Mouse (Mus musculus): ENCODE results near the gene Arhgef16. TPM values are rescaled to one million over a fixed set of nuclear protein-coding genes. Genes with fewer than 3 reads are reported as not detected.

The Arhgef16 gene
- polyA plus RNA-seq, 1 experiment, result 0.21 TPM

DNA sequence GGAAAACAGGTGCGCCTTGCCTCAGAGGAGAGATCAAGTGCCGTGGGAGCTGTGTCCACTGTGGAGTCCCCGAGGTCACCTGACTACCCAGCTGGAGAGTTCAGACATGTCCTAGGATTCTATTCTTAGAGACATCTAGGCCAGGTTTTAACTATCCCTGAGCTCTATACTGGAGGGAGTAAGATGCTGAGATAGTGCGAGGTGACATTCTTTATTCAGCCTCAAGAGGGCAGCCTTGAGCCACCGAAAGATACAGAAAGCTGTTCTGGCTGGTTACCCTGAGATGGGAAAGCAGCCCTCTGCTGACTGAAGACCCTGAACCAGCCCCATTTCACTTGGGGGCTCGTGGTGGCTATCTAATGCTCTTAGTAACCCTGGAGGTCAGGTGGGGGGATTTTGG, 27.4 kb upstream of the Arhgef16 start:
- Histone ChIP-seq H3K4me1 (ENCODE audit: control insufficient read depth, insufficient read depth, low read length) (no peaks in the 10 kb centered on the region), H3K4me3 (ENCODE audit: insufficient read depth, low read length) (no peak overlapping the region), H3K27ac (ENCODE audit: insufficient read depth, low read length) (no peak overlapping the region)
- TF ChIP-seq POLR2A (IDR thresholded peaks at IDR 0.05; ENCODE audit: extremely low read depth, insufficient read depth, low read length), result no peak
- TF ChIP-seq CTCF (IDR thresholded peaks at IDR 0.05; ENCODE audit: extremely low read depth, insufficient read depth, low read length), result peak; percentile 92

DNA sequence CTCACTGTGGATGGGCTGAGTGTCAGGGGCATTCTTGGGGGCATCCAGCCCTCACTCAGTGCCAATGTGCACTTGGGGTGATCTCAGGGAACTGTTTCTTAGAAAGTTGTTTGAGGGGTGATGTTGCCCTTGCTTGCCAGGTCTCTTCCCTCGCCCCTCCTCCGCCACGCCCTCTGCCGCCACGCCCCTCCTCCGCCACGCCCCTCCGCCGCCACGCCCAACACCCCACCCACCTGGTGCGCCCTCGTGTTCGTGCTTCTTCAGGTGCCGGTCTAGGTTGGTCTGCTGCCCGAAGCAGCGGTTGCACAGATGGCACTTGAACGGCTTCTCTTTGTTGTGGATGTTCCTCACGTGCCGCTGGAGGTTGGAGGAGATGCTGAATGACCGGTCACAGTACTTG, 27.0 kb upstream of the Arhgef16 start:
- TF ChIP-seq CTCF (IDR thresholded peaks at IDR 0.05; ENCODE audit: extremely low read depth, insufficient read depth, low read length) (no peak), POLR2A (IDR thresholded peaks at IDR 0.05; ENCODE audit: extremely low read depth, insufficient read depth, low read length) (no peak)

DNA sequence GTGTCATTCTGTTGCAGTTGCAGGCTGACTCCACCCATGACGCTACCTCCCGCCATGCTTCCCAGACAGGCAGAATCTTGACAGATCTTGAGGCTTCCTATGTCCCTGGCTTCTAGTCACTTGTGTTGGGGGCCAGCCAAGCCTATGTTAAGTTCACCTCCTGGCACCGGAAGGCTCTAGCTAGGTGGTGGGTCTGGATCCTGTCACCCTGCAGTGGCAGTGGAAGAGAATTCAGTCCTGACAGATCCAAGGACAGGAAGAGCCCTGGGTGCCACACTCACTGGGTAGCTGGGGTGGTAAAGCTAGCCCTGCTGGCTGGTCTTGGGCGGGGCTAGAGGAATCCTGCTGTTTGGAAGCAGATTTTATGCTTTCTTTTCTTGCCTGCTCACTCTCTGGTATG, 23.9 kb upstream of the Arhgef16 start:
- Histone ChIP-seq H3K27ac (ENCODE audit: insufficient read depth, low read length) (no peak overlapping the region), H3K4me3 (ENCODE audit: insufficient read depth, low read length) (no peak overlapping the region), H3K4me1 (ENCODE audit: control insufficient read depth, insufficient read depth, low read length) (no peaks in the 10 kb centered on the region)
- no peak for TF ChIP-seq CTCF (IDR thresholded peaks at IDR 0.05; ENCODE audit: extremely low read depth, insufficient read depth, low read length)
- no peak for TF ChIP-seq POLR2A (IDR thresholded peaks at IDR 0.05; ENCODE audit: extremely low read depth, insufficient read depth, low read length)

More for the DNA sequence above, 27.0 kb upstream of the Arhgef16 start:
- no peak overlapping the region for H3K27ac ChIP-seq (ENCODE audit: insufficient read depth, low read length)
- H3K4me1 ChIP-seq (ENCODE audit: control insufficient read depth, insufficient read depth, low read length), result no peaks in the 10 kb centered on the region
- no peak overlapping the region for H3K4me3 ChIP-seq (ENCODE audit: insufficient read depth, low read length)

DNA sequence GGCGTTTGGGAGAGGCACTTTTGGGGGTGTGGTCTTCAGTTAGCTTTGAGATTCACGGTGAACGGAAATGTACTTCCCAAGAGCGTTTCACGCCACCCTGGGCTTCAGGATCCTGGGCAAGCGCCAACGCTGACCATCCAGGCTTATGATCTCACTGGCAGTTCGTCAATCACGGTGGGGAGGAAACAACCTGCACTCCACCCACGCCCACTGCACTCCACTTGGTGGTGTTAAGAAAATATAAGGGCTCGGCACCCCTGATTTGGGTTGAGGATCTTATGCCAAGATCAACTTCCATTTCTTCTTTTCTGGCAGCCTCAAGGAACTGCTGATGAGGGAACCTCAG, 12.1 kb upstream of the Arhgef16 start:
- Histone ChIP-seq H3K4me1 (ENCODE audit: control insufficient read depth, insufficient read depth, low read length) (no peaks in the 10 kb centered on the region), H3K4me3 (ENCODE audit: insufficient read depth, low read length) (no peak overlapping the region), H3K27ac (ENCODE audit: insufficient read depth, low read length) (peak overlapping the region; percentile 64; the same call in 1 of the 2 replicates)
- TF ChIP-seq CTCF (IDR thresholded peaks at IDR 0.05; ENCODE audit: extremely low read depth, insufficient read depth, low read length), result no peak
- no peak for TF ChIP-seq POLR2A (IDR thresholded peaks at IDR 0.05; ENCODE audit: extremely low read depth, insufficient read depth, low read length)

GRCm38 (mm10) chr4:154312935-154313621, 11.6 kb upstream of the Arhgef16 start:
- no peak overlapping the region for H3K4me3 ChIP-seq (ENCODE audit: insufficient read depth, low read length)
- H3K27ac ChIP-seq (ENCODE audit: insufficient read depth, low read length), result no peak overlapping the region
- H3K4me1 ChIP-seq (ENCODE audit: control insufficient read depth, insufficient read depth, low read length), result no peaks in the 10 kb centered on the region
- TF ChIP-seq POLR2A (IDR thresholded peaks at IDR 0.05; ENCODE audit: extremely low read depth, insufficient read depth, low read length) (no peak), CTCF (IDR thresholded peaks at IDR 0.05; ENCODE audit: extremely low read depth, insufficient read depth, low read length) (no peak)

DNA sequence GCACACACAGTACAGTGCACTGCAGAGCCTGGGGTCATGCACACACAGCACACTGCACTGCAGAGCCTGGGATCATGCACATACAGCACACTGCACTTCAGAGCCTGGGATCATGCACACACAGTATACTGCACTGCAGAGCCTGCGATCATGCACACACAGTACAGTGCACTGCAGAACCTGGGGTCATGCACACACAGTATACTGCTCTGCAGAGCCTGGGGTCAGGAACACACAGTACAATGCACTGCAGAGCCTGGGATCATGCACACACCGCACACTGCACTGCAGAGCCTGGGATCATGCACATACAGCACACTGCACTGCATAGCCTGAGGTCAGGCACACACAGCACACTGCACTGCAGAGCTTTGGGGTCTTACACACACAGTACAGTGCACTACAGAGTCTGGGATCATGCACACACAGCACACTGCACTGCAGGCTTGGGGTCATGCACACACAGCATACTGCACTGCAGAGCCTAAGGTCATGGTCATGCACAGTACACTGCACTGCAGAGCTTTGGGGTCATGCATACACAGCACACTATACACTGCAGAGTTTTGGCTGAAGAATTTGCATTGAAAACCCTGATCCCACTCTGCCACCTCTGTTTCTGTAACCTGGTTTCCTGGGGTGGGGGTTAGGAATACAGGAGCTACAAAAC, 10.8 kb upstream of the Arhgef16 start:
- no peak overlapping the region for H3K4me3 ChIP-seq (ENCODE audit: insufficient read depth, low read length)
- TF ChIP-seq CTCF (IDR thresholded peaks at IDR 0.05; ENCODE audit: extremely low read depth, insufficient read depth, low read length), result no peak
- TF ChIP-seq POLR2A (IDR thresholded peaks at IDR 0.05; ENCODE audit: extremely low read depth, insufficient read depth, low read length), result no peak
- H3K27ac ChIP-seq (ENCODE audit: insufficient read depth, low read length), result no peak overlapping the region

DNA sequence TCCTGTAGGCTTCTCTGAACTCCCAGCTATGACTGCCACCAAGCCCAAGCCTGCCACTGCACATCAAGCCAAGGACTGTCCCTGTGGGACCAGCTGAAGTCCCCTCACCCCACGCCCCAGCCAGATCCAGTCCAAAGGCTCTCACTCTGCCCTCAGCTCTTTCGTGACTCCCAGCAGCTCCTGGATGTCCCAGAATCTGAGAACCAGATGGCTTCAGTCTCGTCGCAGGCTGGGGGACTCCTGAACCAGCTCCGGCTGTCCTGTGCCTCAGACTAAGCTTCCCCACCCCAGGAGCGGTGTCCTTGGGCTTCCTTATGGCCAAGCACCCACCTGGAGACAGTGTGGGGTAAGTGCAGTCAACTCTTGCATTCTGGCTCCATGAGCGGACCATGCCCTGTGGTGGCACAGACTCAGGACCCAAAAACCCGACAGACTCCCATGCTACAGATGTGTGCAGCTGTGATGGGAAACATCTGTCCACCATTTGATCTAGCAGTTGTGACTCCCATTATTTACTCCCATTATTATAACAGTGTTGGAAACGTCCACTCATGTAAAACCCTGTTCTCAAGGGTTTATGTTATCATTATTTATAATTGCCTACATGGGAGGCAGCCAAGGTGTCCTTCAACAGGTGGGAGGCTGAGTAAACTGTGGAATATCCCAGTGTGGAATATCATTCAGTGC, 9.2 kb upstream of the Arhgef16 start:
- no peak overlapping the region for H3K27ac ChIP-seq (ENCODE audit: insufficient read depth, low read length)
- no peaks in the 10 kb centered on the region for H3K4me1 ChIP-seq (ENCODE audit: control insufficient read depth, insufficient read depth, low read length)
- no peak overlapping the region for H3K4me3 ChIP-seq (ENCODE audit: insufficient read depth, low read length)
- TF ChIP-seq POLR2A (IDR thresholded peaks at IDR 0.05; ENCODE audit: extremely low read depth, insufficient read depth, low read length), result no peak

More for the DNA sequence above, 10.8 kb upstream of the Arhgef16 start:
- H3K4me1 ChIP-seq (ENCODE audit: control insufficient read depth, insufficient read depth, low read length), result no peaks in the 10 kb centered on the region

GRCm38 (mm10) chr4:154309131-154309530, 7.7 kb upstream of the Arhgef16 start:
- TF ChIP-seq POLR2A (IDR thresholded peaks at IDR 0.05; ENCODE audit: extremely low read depth, insufficient read depth, low read length) (no peak), CTCF (IDR thresholded peaks at IDR 0.05; ENCODE audit: extremely low read depth, insufficient read depth, low read length) (no peak)
- H3K27ac ChIP-seq (ENCODE audit: insufficient read depth, low read length), result no peak overlapping the region
- no peaks in the 10 kb centered on the region for H3K4me1 ChIP-seq (ENCODE audit: control insufficient read depth, insufficient read depth, low read length)
- no peak overlapping the region for H3K4me3 ChIP-seq (ENCODE audit: insufficient read depth, low read length)

DNA sequence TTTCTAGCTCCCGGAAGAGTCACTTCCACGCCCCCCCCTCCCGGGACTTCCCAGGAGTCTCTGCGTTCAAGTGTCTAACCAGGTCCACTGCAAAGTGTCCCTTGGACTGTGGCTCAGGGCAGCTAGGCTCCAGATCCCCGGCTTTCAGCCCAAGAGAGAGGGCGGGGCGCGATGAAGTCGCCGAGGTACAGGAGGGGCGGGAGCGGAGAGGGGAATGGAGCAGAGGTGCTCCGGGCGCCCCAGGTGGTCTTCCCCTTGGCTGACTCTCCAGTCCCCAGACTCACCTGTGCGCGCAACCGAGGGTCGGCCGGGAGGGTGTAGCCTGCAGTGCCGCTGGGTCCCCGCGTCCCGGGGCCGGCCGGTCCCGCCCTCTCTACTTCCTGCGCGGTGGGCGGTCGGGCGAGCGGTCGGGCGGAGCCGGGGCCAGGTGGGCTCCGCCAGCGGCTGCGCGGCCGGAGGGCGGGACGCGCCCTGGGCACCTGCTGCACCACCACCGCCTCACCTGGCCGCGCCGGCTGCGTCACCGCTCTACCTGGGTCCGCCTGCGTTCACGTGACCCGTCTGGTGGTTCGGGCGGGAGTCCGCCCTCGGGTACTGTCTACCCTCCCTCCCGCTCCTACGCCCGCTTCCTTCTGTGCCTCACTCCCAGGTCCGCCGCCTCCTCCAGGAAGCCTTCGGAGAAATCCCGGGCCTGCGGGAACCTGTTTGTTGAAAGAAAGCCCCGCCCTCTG, 1.8 kb downstream of the Arhgef16 start:
- TF ChIP-seq POLR2A (IDR thresholded peaks at IDR 0.05; ENCODE audit: extremely low read depth, insufficient read depth, low read length) (no peak), CTCF (IDR thresholded peaks at IDR 0.05; ENCODE audit: extremely low read depth, insufficient read depth, low read length) (no peak)
- Histone ChIP-seq H3K4me1 (ENCODE audit: control insufficient read depth, insufficient read depth, low read length) (no peaks in the 10 kb centered on the region), H3K27ac (ENCODE audit: insufficient read depth, low read length) (no peak overlapping the region), H3K4me3 (ENCODE audit: insufficient read depth, low read length) (no peak overlapping the region; the same call in 1 of the 2 replicates)

Measured in cortical plate, adult 2 months (tissue).